Mouse (Mus musculus) liver, embryonic 14.5 days (tissue): ENCODE results near the gene Gm37240.

Source experiments
- CTCF ChIP-seq: IDR thresholded peaks from 2 replicates; pipeline ENCODE4 v1.5.1; 2016; ENCODE audit warnings: antibody characterized with exemption, low read depth, control low read depth
- EP300 ChIP-seq: IDR thresholded peaks from 2 replicates; pipeline ENCODE4 v1.6.1; 2016; ENCODE audit warnings: antibody characterized with exemption, low read depth

- TF ChIP-seq CTCF = no peak
- TF ChIP-seq EP300 = no peak
Measured at GRCm38 (mm10) chr3:85421403-85421802, 465.9 kb downstream of the Gm37240 start.
